Mouse (Mus musculus): ENCODE data around the gene Tnks2.
"Not testable (repeated sequence)": the region's sequence is repeated elsewhere in the genome, so short reads cannot be mapped to it uniquely, and the experiment has no call there.

Tnks2 gene

DNA sequence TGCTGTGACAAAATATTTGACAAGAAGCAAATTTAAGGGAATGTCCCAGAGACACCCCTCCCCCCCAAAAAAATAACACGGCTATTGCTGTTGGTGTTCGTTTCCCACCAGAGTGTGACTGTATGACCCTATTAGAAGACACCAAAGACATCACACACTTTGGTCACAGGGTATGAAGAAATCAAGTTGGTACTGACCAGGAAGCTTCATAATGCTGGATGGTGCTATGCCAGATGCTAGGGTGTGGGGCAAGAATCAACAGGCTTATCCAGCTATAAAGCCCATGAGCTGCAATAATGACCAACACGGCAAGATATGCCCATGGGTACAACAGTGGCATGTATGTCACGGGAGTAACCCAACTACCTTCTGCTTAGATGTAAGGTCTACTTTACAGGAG, 11.3 kb upstream of the Tnks2 start:
- no peak for DNase-seq (ENCODE audit: low spot score)

DNA sequence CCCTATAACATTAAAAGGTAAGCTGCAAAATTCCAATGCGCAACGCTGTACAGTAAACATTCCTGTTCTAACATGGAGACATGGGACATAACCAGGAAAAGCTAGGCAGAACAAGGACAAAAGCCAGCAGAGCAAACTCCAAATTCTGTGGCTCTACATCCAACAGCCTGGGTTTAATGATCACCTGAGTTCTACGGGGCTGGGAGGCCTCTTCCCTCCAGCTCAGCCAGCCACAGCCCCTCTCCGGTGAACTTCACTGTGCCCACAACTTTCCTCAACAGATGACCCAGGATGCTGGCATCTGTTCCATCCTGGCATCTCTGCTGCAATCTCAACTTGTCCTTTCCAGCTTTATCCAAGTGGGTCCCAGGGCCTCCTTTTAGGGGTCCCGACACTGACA, 6.4 kb upstream of the Tnks2 start:
- DNase-seq (ENCODE audit: low spot score), result no peak

- DNase-seq (ENCODE audit: low spot score), result no peak
These were observed 5.7 kb upstream of the Tnks2 start for GRCm38 (mm10) chr19:36828322-36828721.

- no peak for DNase-seq (ENCODE audit: low spot score)
These were observed 863 bp upstream of the Tnks2 start for GRCm38 (mm10) chr19:36832951-36833787.

DNA sequence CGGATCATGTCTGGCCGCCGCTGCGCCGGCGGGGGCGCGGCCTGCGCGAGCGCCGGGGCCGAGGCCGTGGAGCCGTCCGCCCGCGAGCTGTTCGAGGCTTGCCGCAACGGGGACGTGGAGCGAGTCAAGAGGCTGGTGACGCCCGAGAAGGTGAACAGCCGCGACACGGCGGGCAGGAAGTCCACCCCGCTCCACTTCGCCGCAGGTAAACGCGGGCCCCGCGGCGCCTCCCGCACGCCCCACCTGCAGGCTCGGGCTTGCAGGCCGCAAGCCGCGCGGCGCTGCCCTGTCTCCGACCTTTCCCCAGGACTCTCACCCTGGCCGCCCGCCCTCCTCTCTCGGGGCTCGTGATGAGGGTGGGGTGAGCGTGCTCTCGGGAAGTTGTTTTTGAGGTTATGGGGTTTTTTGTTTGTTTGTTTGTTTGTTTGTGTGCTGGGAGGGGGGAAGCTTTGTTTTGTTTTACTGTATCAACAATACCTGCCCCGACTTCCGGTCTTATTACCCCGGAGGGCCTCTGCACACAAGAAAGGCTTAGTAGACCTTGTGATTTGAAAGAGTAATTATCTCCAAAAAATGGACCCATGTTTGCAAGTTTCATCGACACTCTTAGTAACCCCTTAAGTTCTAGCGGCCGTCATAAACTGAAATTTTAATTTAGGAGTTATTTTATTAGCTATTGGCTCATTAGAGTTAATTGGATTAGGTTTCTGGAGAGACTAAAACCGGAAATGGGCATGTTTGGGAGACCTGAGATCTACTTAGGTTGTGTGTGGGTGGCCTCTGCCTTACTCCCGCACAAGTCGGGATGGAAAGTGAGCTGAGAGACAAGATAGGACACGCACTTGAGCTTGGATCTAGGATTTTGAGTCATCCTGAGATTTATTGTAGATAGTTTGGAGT, 750 bp downstream of the Tnks2 start:
- DNase-seq (ENCODE audit: low spot score), result no peak

DNA sequence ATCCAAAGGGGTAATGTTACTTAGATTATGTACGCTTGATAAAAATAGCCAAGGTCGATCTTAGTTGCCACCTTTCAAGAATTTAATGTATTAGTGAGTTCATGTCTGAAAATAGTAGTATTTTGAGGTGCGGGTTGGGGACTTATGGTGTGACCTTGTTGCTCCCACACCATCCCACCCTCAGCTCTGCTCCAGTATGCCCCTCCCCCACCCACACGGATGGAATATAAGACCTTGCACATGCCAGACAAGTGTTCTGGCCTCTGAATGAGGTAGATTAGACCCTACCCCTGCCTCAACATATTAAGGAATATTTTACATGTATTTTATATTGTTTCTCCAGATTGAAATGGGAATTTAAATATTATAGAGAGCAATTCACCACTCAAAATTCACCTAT, 2.0 kb downstream of the Tnks2 start:
- DNase-seq (ENCODE audit: low spot score), result no peak

GRCm38 (mm10) chr19:36840301-36840700, 6.3 kb downstream of the Tnks2 start:
- no peak for DNase-seq (ENCODE audit: low spot score)

GRCm38 (mm10) chr19:36843866-36844265, 9.8 kb downstream of the Tnks2 start:
- DNase-seq (ENCODE audit: low spot score), result no peak

DNA sequence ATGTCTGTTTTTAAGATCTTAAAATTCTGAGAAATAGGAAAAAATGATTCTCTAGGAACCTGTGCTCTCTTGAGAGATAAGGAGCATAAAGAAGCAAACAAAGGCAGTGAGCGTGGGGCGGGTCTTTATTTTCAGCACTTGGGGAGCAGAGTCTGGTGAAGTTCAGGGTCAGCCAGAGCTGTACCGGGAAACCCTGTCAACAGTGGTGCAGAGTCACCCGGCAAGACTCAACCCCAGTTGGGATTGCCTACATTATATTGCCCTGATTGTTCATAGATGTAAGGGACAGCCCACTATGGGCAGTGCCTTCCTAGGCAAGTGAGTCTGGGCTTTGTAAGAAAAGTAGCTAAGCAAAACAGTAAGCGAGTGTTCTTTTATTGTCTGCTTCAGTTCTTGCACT, 11.9 kb downstream of the Tnks2 start:
- DNase-seq (ENCODE audit: low spot score), result no peak

GRCm38 (mm10) chr19:36853831-36854230, 19.8 kb downstream of the Tnks2 start:
- DNase-seq (ENCODE audit: low spot score), result no peak

- no peak for DNase-seq (ENCODE audit: low spot score)
These were observed 23.8 kb downstream of the Tnks2 start for GRCm38 (mm10) chr19:36857851-36858250.

GRCm38 (mm10) chr19:36860393-36860792, 26.4 kb downstream of the Tnks2 start:
- DNase-seq (ENCODE audit: low spot score), result no peak

DNA sequence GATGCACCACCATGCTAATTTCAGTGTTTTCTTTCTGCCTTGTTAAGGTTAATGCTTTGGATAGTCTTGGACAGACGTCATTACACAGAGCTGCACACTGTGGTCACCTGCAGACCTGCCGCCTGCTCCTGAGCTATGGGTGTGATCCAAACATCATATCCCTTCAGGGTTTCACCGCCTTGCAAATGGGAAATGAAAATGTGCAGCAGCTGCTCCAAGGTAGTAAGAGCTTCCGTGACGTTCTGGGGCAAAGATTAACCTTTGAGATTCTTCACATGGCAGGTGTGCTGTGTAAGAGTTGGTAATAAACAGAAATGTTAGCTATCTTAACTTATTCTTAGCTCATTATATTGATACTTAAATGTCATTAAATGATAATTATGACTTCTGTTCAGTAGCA, 31.9 kb downstream of the Tnks2 start:
- DNase-seq (ENCODE audit: low spot score), result no peak

DNA sequence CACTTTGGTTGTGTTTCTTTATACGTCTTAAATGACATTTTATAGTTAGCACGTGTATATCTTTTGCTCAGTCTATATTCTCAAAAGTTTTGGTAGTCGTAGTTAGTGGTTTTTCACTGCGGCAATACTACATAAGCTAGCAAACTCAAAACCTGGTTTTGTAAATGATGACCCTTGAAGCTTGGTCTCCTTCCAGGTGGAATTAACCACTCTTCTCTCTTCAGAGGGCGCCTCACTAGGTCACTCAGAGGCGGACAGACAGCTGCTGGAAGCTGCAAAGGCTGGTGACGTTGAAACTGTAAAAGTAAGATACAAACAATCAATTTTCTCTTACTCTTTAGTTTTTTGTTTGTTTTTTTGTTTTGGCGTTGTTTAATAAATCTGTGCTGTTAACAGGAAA, 33.4 kb downstream of the Tnks2 start:
- DNase-seq (ENCODE audit: low spot score), result no peak

DNA sequence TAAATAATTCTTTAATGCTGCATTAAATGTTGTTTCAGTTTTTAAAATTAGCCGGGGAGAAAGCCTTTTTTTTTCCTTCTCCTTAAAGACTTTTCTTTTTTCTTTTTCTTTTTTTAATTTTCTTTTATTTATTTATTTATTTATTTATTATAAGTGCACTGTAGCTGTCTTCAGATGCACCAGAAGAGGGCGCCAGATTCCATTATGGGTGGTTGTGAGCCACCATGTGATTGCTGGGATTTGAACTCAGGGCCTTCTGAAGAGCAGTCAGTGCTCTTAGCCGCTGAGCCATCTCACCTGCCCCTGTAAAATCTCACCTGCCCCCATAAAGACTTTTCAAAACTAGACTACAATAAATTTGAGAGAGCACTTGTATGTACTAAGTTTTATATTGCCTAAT, 34.6 kb downstream of the Tnks2 start:
- DNase-seq (ENCODE audit: low spot score), result not testable (repeated sequence)

GRCm38 (mm10) chr19:36874651-36875050, 40.6 kb downstream of the Tnks2 start:
- DNase-seq (ENCODE audit: low spot score), result no peak

DNA sequence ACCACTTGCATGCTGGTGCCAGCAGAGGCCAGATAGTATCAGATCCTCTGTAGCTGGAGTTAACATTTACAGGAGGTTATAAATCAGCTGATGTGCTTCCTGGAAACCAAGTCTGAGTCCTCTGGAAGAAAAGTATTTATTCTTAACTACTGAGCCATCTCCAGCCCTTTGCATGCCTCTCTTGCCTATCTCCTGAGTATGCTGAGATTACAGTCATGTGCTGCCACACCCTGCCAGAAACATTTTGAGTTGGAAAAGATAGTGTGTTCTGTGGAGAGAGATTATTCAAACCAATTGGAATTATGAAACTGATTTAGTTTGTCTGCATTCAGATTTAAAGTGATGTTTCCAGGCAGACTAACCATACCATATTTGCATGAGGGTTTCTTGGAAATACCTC, 43.3 kb downstream of the Tnks2 start:
- no peak for DNase-seq (ENCODE audit: low spot score)

- DNase-seq (ENCODE audit: low spot score), result no peak
These were observed 44.9 kb downstream of the Tnks2 start for GRCm38 (mm10) chr19:36878743-36879495.

GRCm38 (mm10) chr19:36883119-36883518, 49.1 kb downstream of the Tnks2 start:
- DNase-seq (ENCODE audit: low spot score), result peak; percentile 35

- DNase-seq (ENCODE audit: low spot score), result no peak
These were observed 52.3 kb downstream of the Tnks2 start for GRCm38 (mm10) chr19:36886316-36886715.

- DNase-seq (ENCODE audit: low spot score), result no peak
These were observed 53.7 kb downstream of the Tnks2 start for GRCm38 (mm10) chr19:36887706-36888105.

DNA sequence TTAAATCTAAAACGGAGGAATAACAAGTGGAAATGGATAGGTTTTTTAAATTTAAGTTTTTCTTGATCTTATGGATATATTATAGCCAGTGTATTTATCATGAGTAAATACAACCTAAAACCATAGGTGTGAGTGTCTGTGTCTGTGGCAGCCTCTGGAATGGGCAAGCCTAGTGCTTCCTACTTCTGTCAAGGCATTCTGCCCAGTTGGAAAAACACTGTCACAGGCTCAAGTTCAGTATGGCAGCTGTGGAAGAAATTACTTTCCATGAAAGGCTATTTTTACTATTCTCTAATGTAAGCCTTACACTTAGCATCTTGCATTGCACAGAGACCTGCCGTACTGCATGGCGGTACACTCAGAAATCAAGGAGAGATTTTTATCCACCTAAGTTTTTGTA, 57.7 kb downstream of the Tnks2 start:
- DNase-seq (ENCODE audit: low spot score), result no peak

Data from layer of hippocampus, adult 11-12 months (tissue).